Mouse (Mus musculus) stomach, postnatal 0 days (tissue): ENCODE measurements at regions not wholly inside any gene's neighbourhood (a gene's known extent, or its start where the extent isn't known, plus 50 kb on each side); places are given as distances from the start of the nearest gene placed in this dataset.

Source experiments
- CTCF ChIP-seq: IDR thresholded peaks from 2 replicates; pipeline ENCODE4 v1.5.1; 2016; ENCODE audit warnings: antibody characterized with exemption, low read depth, mild to moderate bottlenecking, moderate library complexity
- EP300 ChIP-seq: optimal IDR thresholded peaks from 2 replicates; pipeline ENCODE3; 2016; ENCODE audit warnings: antibody characterized with exemption

DNA sequence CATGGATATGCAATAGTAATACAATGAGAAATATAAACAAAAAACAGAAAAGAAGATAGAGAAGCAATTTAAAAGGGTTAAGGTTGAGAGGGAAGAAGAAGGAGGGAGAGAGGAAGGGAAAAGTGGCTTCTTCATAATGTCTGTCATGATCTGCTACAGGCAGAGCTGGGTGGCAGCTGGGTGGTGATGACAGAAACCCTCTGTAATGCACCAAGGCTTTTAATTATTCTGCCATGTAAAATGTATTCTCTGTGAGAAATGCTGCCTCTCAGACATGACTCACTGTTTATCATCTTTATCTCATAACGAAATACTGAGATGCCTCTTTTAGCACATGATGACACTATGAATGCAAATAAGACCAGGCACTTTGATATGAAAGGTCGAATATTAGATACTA lies 435.4 kb downstream of the Prdm13 start:
- no peak for TF ChIP-seq CTCF
- no peak for TF ChIP-seq EP300
